Mouse (Mus musculus) testis, adult 2 months (tissue): ENCODE results near the gene Kmt2d. TPM values are rescaled to one million over a fixed set of nuclear protein-coding genes. Genes with fewer than 3 reads are reported as not detected.
A peak's percentile ranks its signal among the peaks of the same experiment; 100 is the strongest.

ENCODE experiments used
- H3K27ac ChIP-seq: fragments of 200-500 bp; 2 replicates; pipeline ENCODE4 v1.5.1; 2012; ENCODE audit warnings: low read depth, low read length; ENCODE audit not compliant: control insufficient read depth, insufficient read depth
- H3K27me3 ChIP-seq: fragments of 200-500 bp; 2 replicates; pipeline ENCODE4 v1.6.1; 2012; ENCODE audit warnings: mild to moderate bottlenecking, low read length, moderate library complexity; ENCODE audit not compliant: control insufficient read depth, insufficient read depth
- H3K36me3 ChIP-seq: fragments of 200-500 bp; 2 replicates; pipeline ENCODE4 v1.6.1; 2012; ENCODE audit warnings: mild to moderate bottlenecking, low read length; ENCODE audit not compliant: control insufficient read depth, insufficient read depth
- H3K4me1 ChIP-seq: fragments of 200-500 bp; 2 replicates; pipeline ENCODE4 v1.6.1; 2012; ENCODE audit warnings: low read length; ENCODE audit not compliant: control insufficient read depth, insufficient read depth
- H3K4me3 ChIP-seq: fragments of 200-500 bp; 2 replicates; pipeline ENCODE4 v1.5.1; 2012; ENCODE audit warnings: low read depth, mild to moderate bottlenecking, low read length, moderate library complexity, mixed read lengths; ENCODE audit not compliant: control insufficient read depth
- CTCF ChIP-seq: fragments of 200-500 bp; IDR thresholded peaks from 2 replicates; pipeline ENCODE4 v1.5.1; 2012; ENCODE audit warnings: low read depth, mild to moderate bottlenecking, inconsistent platforms, low read length, moderate library complexity; ENCODE audit not compliant: control insufficient read depth, insufficient read depth, insufficient replicate concordance
- POLR2A ChIP-seq: fragments of 200-500 bp; IDR thresholded peaks from 2 replicates; pipeline ENCODE4 v1.6.1; 2012; ENCODE audit warnings: low read depth, mild to moderate bottlenecking, inconsistent platforms, low read length, moderate library complexity; ENCODE audit not compliant: control insufficient read depth
- polyA plus RNA-seq: library from polyadenylated mRNA; depleted of rRNA; stranded (reverse); fragments of >200 nt; gene quantifications from 2 replicates; pipeline ENCODE4 v1.2.3, GENCODE M21; 2012

Gene Kmt2d
- polyA plus RNA-seq, 1 experiment: 17.0 TPM

- H3K27ac ChIP-seq: no peak overlapping the region
- no peaks in the 10 kb centered on the region for H3K4me1 ChIP-seq
- no peak overlapping the region for H3K4me3 ChIP-seq
- no peaks in the 10 kb centered on the region for H3K27me3 ChIP-seq
- H3K36me3 ChIP-seq: peaks cover 2% of the 10 kb centered on the region; the same call in 1 of the 2 replicates
- TF ChIP-seq POLR2A: no peak
- TF ChIP-seq CTCF: no peak
Observed at GRCm38 (mm10) chr15:98853161-98853937, 17.7 kb downstream of the Kmt2d start.

- H3K4me1 ChIP-seq: no peaks in the 10 kb centered on the region
- TF ChIP-seq POLR2A (no peak), CTCF (no peak)
- H3K4me3 ChIP-seq: no peak overlapping the region
- no peak overlapping the region for H3K27ac ChIP-seq
- no peaks in the 10 kb centered on the region for H3K27me3 ChIP-seq
- H3K36me3 ChIP-seq: peaks cover 2% of the 10 kb centered on the region; the same call in 1 of the 2 replicates
Observed at GRCm38 (mm10) chr15:98852733-98853132, 18.3 kb downstream of the Kmt2d start.

GRCm38 (mm10) chr15:98852071-98852470 lies 18.9 kb downstream of the Kmt2d start:
- H3K4me1 ChIP-seq: no peaks in the 10 kb centered on the region
- TF ChIP-seq CTCF (no peak), POLR2A (no peak)
- H3K36me3 ChIP-seq: peaks cover 2% of the 10 kb centered on the region; the same call in 1 of the 2 replicates
- H3K27ac ChIP-seq: no peak overlapping the region
- no peaks in the 10 kb centered on the region for H3K27me3 ChIP-seq
- no peak overlapping the region for H3K4me3 ChIP-seq

GRCm38 (mm10) chr15:98851229-98851818 lies 19.7 kb downstream of the Kmt2d start:
- peaks cover 2% of the 10 kb centered on the region; the same call in 1 of the 2 replicates for H3K36me3 ChIP-seq
- H3K4me1 ChIP-seq: no peaks in the 10 kb centered on the region
- TF ChIP-seq CTCF: no peak
- TF ChIP-seq POLR2A: no peak
- H3K27me3 ChIP-seq: no peaks in the 10 kb centered on the region
- H3K4me3 ChIP-seq: no peak overlapping the region
- H3K27ac ChIP-seq: no peak overlapping the region

- no peaks in the 10 kb centered on the region for H3K4me1 ChIP-seq
- no peak for TF ChIP-seq POLR2A
- no peak for TF ChIP-seq CTCF
- peaks cover 4% of the 10 kb centered on the region for H3K36me3 ChIP-seq
- H3K27me3 ChIP-seq: no peaks in the 10 kb centered on the region
- no peak overlapping the region for H3K27ac ChIP-seq
- no peak overlapping the region for H3K4me3 ChIP-seq
Observed at GRCm38 (mm10) chr15:98850668-98851067, 20.3 kb downstream of the Kmt2d start.

GRCm38 (mm10) chr15:98849956-98850600 lies 20.9 kb downstream of the Kmt2d start:
- Histone ChIP-seq H3K4me1 (no peaks in the 10 kb centered on the region), H3K4me3 (no peak overlapping the region), H3K27ac (no peak overlapping the region), H3K36me3 (peaks cover 4% of the 10 kb centered on the region), H3K27me3 (no peaks in the 10 kb centered on the region)
- TF ChIP-seq POLR2A: no peak
- TF ChIP-seq CTCF: no peak

- TF ChIP-seq POLR2A (no peak), CTCF (no peak)
- H3K4me1 ChIP-seq: no peaks in the 10 kb centered on the region
- H3K27me3 ChIP-seq: no peaks in the 10 kb centered on the region
- peak overlapping the region; percentile 37; the same call in 1 of the 2 replicates for H3K4me3 ChIP-seq
- peaks cover 4% of the 10 kb centered on the region for H3K36me3 ChIP-seq
- H3K27ac ChIP-seq: no peak overlapping the region
Observed at GRCm38 (mm10) chr15:98849165-98849564, 21.8 kb downstream of the Kmt2d start.
